In genomic region chr13:49056304-49056703, GRCm38 (mm10) we compare ENCODE assay signal across 23 mouse cellular contexts.
"Had no signal": no experiment of that assay in that cellular context is flagged by ENCODE, and none has a peak within 500 bp of the region (broad histone marks: within the 10 kb centered on the region; RNA-seq: fewer than 3 reads in every experiment).

No protein-coding gene starts in this region.

- ATAC-seq: liver, postnatal 0 days; lung, postnatal 0 days; midbrain, embryonic 16.5 days had no signal

- H3K4me2 ChIP-seq: liver, embryonic 13.5 days; liver, embryonic 15.5 days; lung, embryonic 15.5 days; midbrain, embryonic 12.5 days; neural tube, embryonic 13.5 days; neural tube, embryonic 15.5 days had no signal

- H3K27me3 ChIP-seq: liver, embryonic 13.5 days; liver, embryonic 15.5 days; lung, embryonic 15.5 days; midbrain, embryonic 12.5 days; neural tube, embryonic 13.5 days; neural tube, embryonic 15.5 days had no signal

- H3K9ac ChIP-seq: liver, embryonic 13.5 days; liver, embryonic 15.5 days; liver, postnatal 0 days; lung, embryonic 15.5 days; midbrain, embryonic 12.5 days; neural tube, embryonic 13.5 days; neural tube, embryonic 15.5 days had no signal

- H3K27ac ChIP-seq: liver, embryonic 13.5 days; liver, embryonic 15.5 days; lung, embryonic 15.5 days; macrophage; midbrain, embryonic 12.5 days; neural tube, embryonic 13.5 days; neural tube, embryonic 15.5 days had no signal

- H3K36me3 ChIP-seq: liver, embryonic 13.5 days; liver, embryonic 15.5 days; lung, embryonic 15.5 days had no signal

- DNase-seq: liver, embryonic 13.5 days; liver, postnatal 0 days; lung, adult 2 months; lung, postnatal 14 days; lung, postnatal 36 days; midbrain, embryonic 14.5 days; right cerebral cortex, adult 18-20 months; right cerebral cortex, postnatal 25 days; right cerebral cortex, postnatal 4 days; spleen, adult 18-20 months; thymus, adult 18-20 months; thymus, postnatal 14 days; thymus, postnatal 36 days had no signal

- H3K9me3 ChIP-seq: liver, embryonic 13.5 days; liver, embryonic 15.5 days; lung, embryonic 15.5 days; megakaryocyte, embryonic 14.5 days; midbrain, embryonic 12.5 days; neural tube, embryonic 13.5 days; neural tube, embryonic 15.5 days had no signal

- H3K4me1 ChIP-seq: liver, embryonic 13.5 days; liver, embryonic 15.5 days; lung, embryonic 15.5 days; midbrain, embryonic 12.5 days; neural tube, embryonic 13.5 days; neural tube, embryonic 15.5 days had no signal

- H3K4me3 ChIP-seq: liver, embryonic 13.5 days; liver, embryonic 15.5 days; lung, embryonic 15.5 days; megakaryocyte, embryonic 14.5 days; midbrain, embryonic 12.5 days; myocyte; neural tube, embryonic 13.5 days; neural tube, embryonic 15.5 days had no signal
